2 mouse cellular contexts compared by ENCODE assay signal in genomic region chr4:146650639-146651038, GRCm38 (mm10). TPM values are rescaled to one million over a fixed set of nuclear protein-coding genes. Genes with fewer than 3 reads are reported as not detected.
"Had no signal": no experiment of that assay in that cellular context is flagged by ENCODE, and none has a peak within 500 bp of the region (broad histone marks: within the 10 kb centered on the region; RNA-seq: fewer than 3 reads in every experiment).

No protein-coding gene starts in this region.

RNA-seq across cellular contexts. Expression of gene Zfp993, which starts 39.9 kb away (rescaled TPM):
- polyA plus RNA-seq: liver, adult 2 months; small intestine, adult 2 months had no signal
